Mouse (Mus musculus) embryonic facial prominence, embryonic 10.5 days (tissue): ENCODE measurements at regions not wholly inside any gene's neighbourhood (a gene's known extent, or its start where the extent isn't known, plus 50 kb on each side); places are given as distances from the start of the nearest gene placed in this dataset.

ENCODE experiments used
- DNase-seq: peaks from one replicate; pipeline ENCODE4 v3.0.0-alpha.2; 2017; ENCODE audit warnings: low spot score
- H3K27ac ChIP-seq: fragments of 300-500 bp; sonication (generic); replicated peaks from 2 replicates; pipeline ENCODE4 v1.5.1; 2016; ENCODE audit warnings: mild to moderate bottlenecking
- H3K27me3 ChIP-seq: fragments of 300-500 bp; sonication (generic); replicated peaks from 2 replicates; pipeline ENCODE4 v1.6.1; 2016; ENCODE audit warnings: low read depth, mild to moderate bottlenecking; ENCODE audit not compliant: poor library complexity, severe bottlenecking
- H3K36me3 ChIP-seq: fragments of 300-500 bp; sonication (generic); replicated peaks from 2 replicates; pipeline ENCODE4 v1.6.1; 2016; ENCODE audit warnings: mild to moderate bottlenecking, moderate library complexity
- H3K4me1 ChIP-seq: fragments of 300-500 bp; sonication (generic); 2 replicates; pipeline ENCODE4 v1.6.1; 2016
- H3K4me3 ChIP-seq: fragments of 300-500 bp; sonication (generic); 2 replicates; pipeline ENCODE4 v1.5.1; 2016; ENCODE audit warnings: mild to moderate bottlenecking, moderate library complexity
- H3K9me3 ChIP-seq: fragments of 300-500 bp; sonication (generic); 2 replicates; pipeline ENCODE4 v1.6.1; 2016; ENCODE audit warnings: mild to moderate bottlenecking
- WGBS: fragments of 180-500 bp; shearing (Covaris S2); methylation state at CpG from one replicate; pipeline ENCODE4 v1.1.7; 2016; 5-methylcytosine and 5-hydroxymethylcytosine counted together

DNA sequence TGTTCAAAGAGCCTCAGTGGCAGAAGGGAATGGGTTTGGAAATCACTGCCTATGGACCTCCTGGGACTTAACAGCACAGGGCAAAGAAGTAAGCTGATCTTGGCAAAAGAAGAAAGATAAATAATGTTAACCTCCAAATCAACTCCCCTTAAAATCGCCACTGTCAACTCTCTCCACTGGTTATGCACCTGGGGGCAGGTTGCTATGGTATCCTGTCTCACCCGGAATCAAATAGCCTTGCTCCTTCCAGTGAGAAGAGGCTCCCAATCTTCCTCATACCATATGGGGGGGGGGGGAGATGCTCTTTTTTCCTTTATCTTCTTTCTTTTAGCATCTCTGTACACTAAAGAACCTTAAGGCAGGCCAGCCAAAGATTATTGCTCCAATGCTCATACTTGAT, 135.2 kb upstream of the Klf7 start:
- Histone ChIP-seq H3K27ac (no peak overlapping the region), H3K4me1 (peaks cover 14% of the 10 kb centered on the region; the same call in 1 of the 2 replicates), H3K9me3 (no peaks in the 10 kb centered on the region), H3K4me3 (no peak overlapping the region), H3K36me3 (no peaks in the 10 kb centered on the region), H3K27me3 (no peaks in the 10 kb centered on the region)
- peak; percentile 15 for DNase-seq
- WGBS, result 30% methylated on average over 2 of the region's 2 CpGs

GRCm38 (mm10) chr1:64255554-64256295, 133.6 kb upstream of the Klf7 start:
- Histone ChIP-seq H3K4me3 (no peak overlapping the region), H3K36me3 (no peaks in the 10 kb centered on the region), H3K27ac (0 out of 2 replicates have a peak overlapping the region, but pooled peaks have one; percentile 19), H3K4me1 (peaks cover 14% of the 10 kb centered on the region; the same call in 1 of the 2 replicates), H3K27me3 (no peaks in the 10 kb centered on the region), H3K9me3 (no peaks in the 10 kb centered on the region)
- no peak for DNase-seq
- 81% methylated on average over 14 of the region's 14 CpGs for WGBS

GRCm38 (mm10) chr1:64254673-64255072, 132.6 kb upstream of the Klf7 start:
- DNase-seq, result no peak
- H3K4me1 ChIP-seq, result peaks cover 14% of the 10 kb centered on the region; the same call in 1 of the 2 replicates
- H3K4me3 ChIP-seq, result no peak overlapping the region
- WGBS, result 89% methylated on average over 8 of the region's 8 CpGs
- H3K27ac ChIP-seq, result no peak overlapping the region
- H3K27me3 ChIP-seq, result no peaks in the 10 kb centered on the region
- H3K36me3 ChIP-seq, result no peaks in the 10 kb centered on the region
- H3K9me3 ChIP-seq, result no peaks in the 10 kb centered on the region

GRCm38 (mm10) chr1:64253996-64254395, 131.9 kb upstream of the Klf7 start:
- WGBS, result 56% methylated on average over 8 of the region's 8 CpGs
- no peak for DNase-seq
- Histone ChIP-seq H3K27ac (no peak overlapping the region), H3K4me3 (no peak overlapping the region), H3K27me3 (no peaks in the 10 kb centered on the region), H3K9me3 (no peaks in the 10 kb centered on the region), H3K36me3 (no peaks in the 10 kb centered on the region), H3K4me1 (peaks cover 14% of the 10 kb centered on the region; the same call in 1 of the 2 replicates)

DNA sequence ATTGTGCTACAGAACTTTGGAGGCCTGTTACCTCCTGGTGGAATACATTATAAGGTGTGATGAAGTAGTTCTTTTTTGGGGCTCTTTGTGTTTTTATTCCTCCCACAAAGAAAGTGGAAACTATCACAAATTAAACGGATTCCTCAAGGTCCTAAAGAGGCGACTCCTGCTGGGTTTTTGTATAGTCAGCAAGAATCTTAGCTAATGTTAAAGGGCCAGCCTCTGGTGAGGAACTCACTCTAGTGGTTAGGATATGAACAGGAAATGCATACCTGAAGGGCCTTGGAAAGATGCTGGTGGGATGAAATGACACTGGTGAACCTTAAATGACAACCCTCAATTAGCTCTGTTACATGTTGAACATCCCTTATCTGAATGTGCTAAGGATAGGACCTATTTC, 120.3 kb upstream of the Klf7 start:
- Histone ChIP-seq H3K27ac (no peak overlapping the region), H3K9me3 (no peaks in the 10 kb centered on the region), H3K4me1 (no peaks in the 10 kb centered on the region), H3K36me3 (no peaks in the 10 kb centered on the region), H3K27me3 (no peaks in the 10 kb centered on the region), H3K4me3 (no peak overlapping the region)
- 66% methylated on average over 2 of the region's 2 CpGs for WGBS
- no peak for DNase-seq

- Histone ChIP-seq H3K27me3 (no peaks in the 10 kb centered on the region), H3K27ac (no peak overlapping the region), H3K4me1 (peaks cover 21% of the 10 kb centered on the region), H3K4me3 (no peak overlapping the region), H3K36me3 (no peaks in the 10 kb centered on the region), H3K9me3 (no peaks in the 10 kb centered on the region)
- WGBS, result 82% methylated on average over 1 of the region's 1 CpGs
- no peak for DNase-seq
Observed at GRCm38 (mm10) chr1:64229654-64230053, 107.6 kb upstream of the Klf7 start.

GRCm38 (mm10) chr1:64226001-64226918, 104.2 kb upstream of the Klf7 start:
- H3K27ac ChIP-seq, result peak overlapping the region; percentile 66; the same call in 1 of the 2 replicates
- H3K27me3 ChIP-seq, result no peaks in the 10 kb centered on the region
- no peak overlapping the region for H3K4me3 ChIP-seq
- DNase-seq, result peak; percentile 52
- H3K4me1 ChIP-seq, result peaks cover 44% of the 10 kb centered on the region
- no peaks in the 10 kb centered on the region for H3K9me3 ChIP-seq
- WGBS, result 39% methylated on average over 16 of the region's 16 CpGs
- no peaks in the 10 kb centered on the region for H3K36me3 ChIP-seq

GRCm38 (mm10) chr1:64223779-64224687, 102.0 kb upstream of the Klf7 start:
- Histone ChIP-seq H3K9me3 (no peaks in the 10 kb centered on the region), H3K4me1 (peaks cover 44% of the 10 kb centered on the region), H3K27ac (peak overlapping the region; percentile 69), H3K27me3 (no peaks in the 10 kb centered on the region), H3K4me3 (no peak overlapping the region), H3K36me3 (no peaks in the 10 kb centered on the region)
- DNase-seq, result no peak
- 78% methylated on average over 19 of the region's 19 CpGs for WGBS

GRCm38 (mm10) chr1:64222475-64222874, 100.4 kb upstream of the Klf7 start:
- no peak overlapping the region for H3K4me3 ChIP-seq
- no peak overlapping the region; the same call in 1 of the 2 replicates for H3K27ac ChIP-seq
- no peak for DNase-seq
- 70% methylated on average over 2 of the region's 2 CpGs for WGBS
- H3K4me1 ChIP-seq, result peaks cover 34% of the 10 kb centered on the region
- H3K9me3 ChIP-seq, result no peaks in the 10 kb centered on the region
- no peaks in the 10 kb centered on the region for H3K27me3 ChIP-seq
- H3K36me3 ChIP-seq, result no peaks in the 10 kb centered on the region

GRCm38 (mm10) chr1:64220486-64220885, 98.4 kb upstream of the Klf7 start:
- DNase-seq, result no peak
- peaks cover 22% of the 10 kb centered on the region for H3K4me1 ChIP-seq
- no peaks in the 10 kb centered on the region for H3K27me3 ChIP-seq
- WGBS, result 96% methylated on average over 1 of the region's 1 CpGs
- no peaks in the 10 kb centered on the region for H3K9me3 ChIP-seq
- no peaks in the 10 kb centered on the region for H3K36me3 ChIP-seq
- H3K27ac ChIP-seq, result no peak overlapping the region
- no peak overlapping the region for H3K4me3 ChIP-seq

DNA sequence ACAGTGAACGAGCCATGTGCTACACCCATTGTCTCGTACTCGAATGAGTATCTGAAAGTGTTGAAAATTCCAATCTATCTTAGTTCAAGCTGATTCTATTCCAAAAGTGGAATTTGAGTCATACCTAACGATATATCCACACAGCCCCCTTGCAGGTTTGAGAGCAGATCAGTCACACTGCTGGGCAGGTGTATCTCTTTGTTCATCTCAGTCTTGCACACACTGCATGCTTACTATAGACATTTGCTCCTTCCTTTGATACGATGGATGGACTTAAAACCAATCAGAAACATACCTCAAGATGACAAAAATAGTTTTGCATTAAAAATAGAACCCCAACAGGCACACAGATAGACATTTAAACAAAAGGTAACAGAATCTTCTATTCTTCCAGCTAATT, 98.0 kb upstream of the Klf7 start:
- Histone ChIP-seq H3K27me3 (no peaks in the 10 kb centered on the region), H3K4me3 (no peak overlapping the region), H3K27ac (no peak overlapping the region), H3K9me3 (no peaks in the 10 kb centered on the region), H3K4me1 (peaks cover 22% of the 10 kb centered on the region), H3K36me3 (no peaks in the 10 kb centered on the region)
- WGBS, result 89% methylated on average over 5 of the region's 5 CpGs
- DNase-seq, result no peak

GRCm38 (mm10) chr1:64215646-64216045, 93.6 kb upstream of the Klf7 start:
- no peak for DNase-seq
- 72% methylated on average over 4 of the region's 4 CpGs for WGBS
- peaks cover 14% of the 10 kb centered on the region for H3K4me1 ChIP-seq

More at GRCm38 (mm10) chr1:64215646-64216045, 93.6 kb upstream of the Klf7 start:
- no peak overlapping the region for H3K4me3 ChIP-seq
- no peak overlapping the region for H3K27ac ChIP-seq
- no peaks in the 10 kb centered on the region for H3K27me3 ChIP-seq
- H3K9me3 ChIP-seq, result no peaks in the 10 kb centered on the region
- H3K36me3 ChIP-seq, result no peaks in the 10 kb centered on the region
